Mouse (Mus musculus) splenic B cell, adult 2 months (primary cell): Measurements from ENCODE around the gene Gm10330.
"Not testable (repeated sequence)": the region's sequence is repeated elsewhere in the genome, so short reads cannot be mapped to it uniquely, and the experiment has no call there.

Experiments used
- DNase-seq: peaks from one replicate; pipeline ENCODE4 v3.0.0-alpha.2; 2011; ENCODE audit warnings: low read depth, low spot score
- H3K27me3 ChIP-seq: 2 replicates; pipeline ENCODE4 v1.6.1; 2012; ENCODE audit warnings: mild to moderate bottlenecking, low read length, moderate library complexity, mixed read lengths; ENCODE audit not compliant: control insufficient read depth, poor library complexity, insufficient read depth, severe bottlenecking
- H3K36me3 ChIP-seq: 2 replicates; pipeline ENCODE4 v1.6.1; 2012; ENCODE audit warnings: mild to moderate bottlenecking, low read length, moderate library complexity, mixed read lengths; ENCODE audit not compliant: control insufficient read depth, poor library complexity, insufficient read depth, severe bottlenecking

The Gm10330 gene

DNA sequence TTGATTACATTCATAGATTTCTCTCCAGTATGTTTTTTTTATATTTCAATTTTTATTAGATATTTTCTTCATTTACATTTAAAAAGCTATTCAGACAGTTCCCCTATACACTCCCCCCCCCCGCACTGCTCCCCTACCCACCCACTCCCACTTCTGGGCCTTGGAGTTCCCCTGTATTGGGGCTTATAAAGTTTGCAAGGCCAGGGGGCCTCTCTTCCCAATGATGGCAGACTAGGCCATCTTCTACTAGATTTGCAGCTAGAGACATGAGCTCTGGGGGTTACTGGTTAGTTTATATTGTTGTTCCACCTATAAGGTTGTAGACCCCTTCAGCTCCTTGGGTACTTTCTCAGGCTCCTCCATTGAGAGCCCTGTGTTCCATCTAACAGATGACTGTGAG lies at the start of gene Gm10330:
Gm10330 (minus strand) TSS at position 101 of the 400 bp plus-strand sequence.
- DNase-seq, H3K27me3 ChIP-seq, H3K36me3 ChIP-seq: not testable (repeated sequence)

DNA sequence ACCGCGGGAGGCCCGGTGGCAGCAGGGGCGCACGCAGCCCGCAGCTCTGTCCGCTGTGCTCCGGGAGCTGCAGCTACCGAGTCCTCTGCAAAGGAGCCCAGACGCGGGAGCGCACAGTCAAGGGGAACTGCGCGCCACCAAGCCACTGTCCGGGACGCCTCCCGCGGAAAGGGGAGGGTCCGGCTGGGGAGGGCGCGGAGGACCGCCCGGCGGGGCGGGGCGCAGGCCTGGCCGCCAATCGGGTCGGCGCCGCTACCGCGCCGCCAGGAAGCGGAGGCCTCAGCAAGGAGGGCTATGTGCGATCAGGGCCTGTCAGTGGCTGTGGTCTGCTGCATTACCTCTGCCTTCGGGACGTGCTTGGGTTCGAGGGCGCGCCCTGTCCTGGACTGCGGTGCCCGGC lies 20.7 kb upstream of the Gm10330 start:
- not testable (repeated sequence) for DNase-seq, H3K27me3 ChIP-seq, H3K36me3 ChIP-seq

DNA sequence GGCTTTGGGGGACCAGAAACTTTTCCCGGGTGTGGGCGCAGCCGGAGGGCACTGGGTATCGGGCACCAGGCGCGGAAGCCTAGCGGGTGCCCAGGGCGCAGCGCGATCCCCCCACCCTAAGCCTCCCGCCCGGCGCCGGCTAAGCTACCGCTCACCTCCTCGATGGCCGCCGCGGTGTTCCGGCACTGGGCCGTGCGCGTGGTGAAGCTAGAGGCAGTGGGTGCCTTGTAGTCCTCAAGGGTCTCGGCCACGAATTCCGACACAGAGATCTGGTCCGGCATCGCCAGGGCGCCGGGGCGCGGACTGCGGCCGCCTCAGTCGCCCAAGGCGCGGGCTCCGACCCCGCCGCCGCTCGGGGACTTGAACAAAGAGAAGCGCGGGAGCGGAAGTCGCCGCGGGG lies 20.3 kb upstream of the Gm10330 start:
- not testable (repeated sequence) for DNase-seq, H3K36me3 ChIP-seq, H3K27me3 ChIP-seq
